Mouse (Mus musculus) embryonic fibroblast, embryonic 13.5 days (primary cell): ENCODE measurements around the gene Nab2.

Experiments used
- CTCF ChIP-seq: IDR thresholded peaks from 2 replicates; pipeline ENCODE4 v1.5.1; 2011; ENCODE audit warnings: mild to moderate bottlenecking, control low read depth, low read length, moderate library complexity, borderline replicate concordance; ENCODE audit not compliant: insufficient read depth
- POLR2A ChIP-seq: IDR thresholded peaks from 2 replicates; pipeline ENCODE4 v1.6.1; 2011; ENCODE audit warnings: low read depth, mild to moderate bottlenecking, control low read depth, low read length, moderate library complexity

- TF ChIP-seq CTCF (no peak), POLR2A (no peak)
Observed at GRCm38 (mm10) chr10:127616261-127616679, 52.1 kb downstream of the Nab2 start.
